Mouse (Mus musculus): ENCODE data around the gene Sh3bp4. TPM values are rescaled to one million over a fixed set of nuclear protein-coding genes. Genes with fewer than 3 reads are reported as not detected.

Gene Sh3bp4
- polyA plus RNA-seq, 1 experiment: 20.3 TPM

GRCm38 (mm10) chr1:89042956-89043355, 27.3 kb upstream of the Sh3bp4 start:
- no peak for DNase-seq (ENCODE audit: low read depth)
- TF ChIP-seq POLR2A (IDR thresholded peaks at IDR 0.05; ENCODE audit: borderline replicate concordance, extremely low read depth, insufficient read depth, insufficient read length, poor library complexity, severe bottlenecking) (no peak), CTCF (IDR thresholded peaks at IDR 0.05; ENCODE audit: borderline replicate concordance, extremely low read depth, insufficient read depth, insufficient read length) (no peak)

GRCm38 (mm10) chr1:89045403-89045802, 24.8 kb upstream of the Sh3bp4 start:
- TF ChIP-seq POLR2A (IDR thresholded peaks at IDR 0.05; ENCODE audit: borderline replicate concordance, extremely low read depth, insufficient read depth, insufficient read length, poor library complexity, severe bottlenecking) (no peak), CTCF (IDR thresholded peaks at IDR 0.05; ENCODE audit: borderline replicate concordance, extremely low read depth, insufficient read depth, insufficient read length) (no peak)
- peak; percentile 75 for DNase-seq (ENCODE audit: low read depth)

- TF ChIP-seq POLR2A (IDR thresholded peaks at IDR 0.05; ENCODE audit: borderline replicate concordance, extremely low read depth, insufficient read depth, insufficient read length, poor library complexity, severe bottlenecking) (no peak), CTCF (IDR thresholded peaks at IDR 0.05; ENCODE audit: borderline replicate concordance, extremely low read depth, insufficient read depth, insufficient read length) (no peak)
Measured at GRCm38 (mm10) chr1:89049506-89049905, 20.7 kb upstream of the Sh3bp4 start.

GRCm38 (mm10) chr1:89056175-89056574, 14.0 kb upstream of the Sh3bp4 start:
- TF ChIP-seq CTCF (IDR thresholded peaks at IDR 0.05; ENCODE audit: borderline replicate concordance, extremely low read depth, insufficient read depth, insufficient read length): no peak
- TF ChIP-seq POLR2A (IDR thresholded peaks at IDR 0.05; ENCODE audit: borderline replicate concordance, extremely low read depth, insufficient read depth, insufficient read length, poor library complexity, severe bottlenecking): no peak
- no peak for DNase-seq (ENCODE audit: low read depth)

More at GRCm38 (mm10) chr1:89049506-89049905, 20.7 kb upstream of the Sh3bp4 start:
- DNase-seq (ENCODE audit: low read depth): no peak

- no peak for DNase-seq (ENCODE audit: low read depth)
- TF ChIP-seq POLR2A (IDR thresholded peaks at IDR 0.05; ENCODE audit: borderline replicate concordance, extremely low read depth, insufficient read depth, insufficient read length, poor library complexity, severe bottlenecking) (no peak), CTCF (IDR thresholded peaks at IDR 0.05; ENCODE audit: borderline replicate concordance, extremely low read depth, insufficient read depth, insufficient read length) (no peak)
Measured at GRCm38 (mm10) chr1:89057430-89057829, 12.8 kb upstream of the Sh3bp4 start.

- TF ChIP-seq POLR2A (IDR thresholded peaks at IDR 0.05; ENCODE audit: borderline replicate concordance, extremely low read depth, insufficient read depth, insufficient read length, poor library complexity, severe bottlenecking): no peak
- peak; percentile 10; the same call in 1 of the 2 replicates for TF ChIP-seq CTCF (IDR thresholded peaks at IDR 0.05; ENCODE audit: borderline replicate concordance, extremely low read depth, insufficient read depth, insufficient read length)
- no peak for DNase-seq (ENCODE audit: low read depth)
Measured at GRCm38 (mm10) chr1:89058011-89058410, 12.2 kb upstream of the Sh3bp4 start.

- TF ChIP-seq POLR2A (IDR thresholded peaks at IDR 0.05; ENCODE audit: borderline replicate concordance, extremely low read depth, insufficient read depth, insufficient read length, poor library complexity, severe bottlenecking): no peak
- TF ChIP-seq CTCF (IDR thresholded peaks at IDR 0.05; ENCODE audit: borderline replicate concordance, extremely low read depth, insufficient read depth, insufficient read length): no peak
- DNase-seq (ENCODE audit: low read depth): no peak
Measured at GRCm38 (mm10) chr1:89062977-89063376, 7.2 kb upstream of the Sh3bp4 start.

GRCm38 (mm10) chr1:89063800-89064199, 6.4 kb upstream of the Sh3bp4 start:
- no peak for TF ChIP-seq CTCF (IDR thresholded peaks at IDR 0.05; ENCODE audit: borderline replicate concordance, extremely low read depth, insufficient read depth, insufficient read length)
- no peak for DNase-seq (ENCODE audit: low read depth)

GRCm38 (mm10) chr1:89068812-89069211, 1.4 kb upstream of the Sh3bp4 start:
- DNase-seq (ENCODE audit: low read depth): no peak
- TF ChIP-seq CTCF (IDR thresholded peaks at IDR 0.05; ENCODE audit: borderline replicate concordance, extremely low read depth, insufficient read depth, insufficient read length): no peak
- TF ChIP-seq POLR2A (IDR thresholded peaks at IDR 0.05; ENCODE audit: borderline replicate concordance, extremely low read depth, insufficient read depth, insufficient read length, poor library complexity, severe bottlenecking): no peak

- TF ChIP-seq POLR2A (IDR thresholded peaks at IDR 0.05; ENCODE audit: borderline replicate concordance, extremely low read depth, insufficient read depth, insufficient read length, poor library complexity, severe bottlenecking) (peak; percentile 26; the same call in 1 of the 2 replicates), CTCF (IDR thresholded peaks at IDR 0.05; ENCODE audit: borderline replicate concordance, extremely low read depth, insufficient read depth, insufficient read length) (no peak)
- peak; percentile 68 for DNase-seq (ENCODE audit: low read depth)
Measured at GRCm38 (mm10) chr1:89069479-89070102, 624 bp upstream of the Sh3bp4 start.

GRCm38 (mm10) chr1:89070871-89071361, 701 bp downstream of the Sh3bp4 start:
- no peak for TF ChIP-seq POLR2A (IDR thresholded peaks at IDR 0.05; ENCODE audit: borderline replicate concordance, extremely low read depth, insufficient read depth, insufficient read length, poor library complexity, severe bottlenecking)
- TF ChIP-seq CTCF (IDR thresholded peaks at IDR 0.05; ENCODE audit: borderline replicate concordance, extremely low read depth, insufficient read depth, insufficient read length): no peak
- peak; percentile 67 for DNase-seq (ENCODE audit: low read depth)
